Mouse (Mus musculus) heart, embryonic 13.5 days (tissue): ENCODE results near the gene Cacna1d. TPM values are rescaled to one million over a fixed set of nuclear protein-coding genes. Genes with fewer than 3 reads are reported as not detected.

Experiments
- ATAC-seq: fragments of 200-750 bp; cut with Nextera tagmentation; 2 replicates; pipeline ENCODE4 v1.8.0; 2017; ENCODE audit warnings: moderate TSS enrichment; ENCODE audit not compliant: insufficient number of reproducible peaks, low FRiP score, low TSS enrichment; ENCODE audit errors: extremely low read depth
- H3K27ac ChIP-seq: fragments of 300-500 bp; sonication (generic); replicated peaks from 2 replicates; pipeline ENCODE4 v1.5.1; 2015; ENCODE audit warnings: moderate library complexity, mild to moderate bottlenecking, inconsistent platforms
- H3K27me3 ChIP-seq: fragments of 300-500 bp; sonication (generic); replicated peaks from 2 replicates; pipeline ENCODE4 v1.6.1; 2015; ENCODE audit warnings: mild to moderate bottlenecking, inconsistent platforms
- H3K36me3 ChIP-seq: fragments of 300-500 bp; sonication (generic); 2 replicates; pipeline ENCODE4 v1.6.1; 2015; ENCODE audit warnings: mild to moderate bottlenecking, inconsistent platforms
- H3K4me1 ChIP-seq: fragments of 300-500 bp; sonication (generic); 2 replicates; pipeline ENCODE4 v1.6.1; 2015; ENCODE audit warnings: inconsistent platforms
- H3K4me2 ChIP-seq: fragments of 300-500 bp; sonication (generic); 2 replicates; pipeline ENCODE4 v1.6.1; 2015; ENCODE audit warnings: inconsistent platforms, mild to moderate bottlenecking, moderate library complexity
- H3K4me3 ChIP-seq: fragments of 300-500 bp; sonication (generic); 2 replicates; pipeline ENCODE4 v1.5.1; 2015; ENCODE audit warnings: moderate library complexity, mild to moderate bottlenecking, inconsistent platforms
- H3K9ac ChIP-seq: fragments of 300-500 bp; sonication (generic); 2 replicates; pipeline ENCODE4 v1.6.1; 2015; ENCODE audit warnings: inconsistent platforms, mild to moderate bottlenecking, moderate library complexity
- H3K9me3 ChIP-seq: fragments of 300-500 bp; sonication (generic); 2 replicates; pipeline ENCODE4 v1.6.1; 2016; ENCODE audit warnings: inconsistent platforms
- WGBS: fragments of 180-500 bp; shearing (Covaris S2); methylation state at CpG from one replicate; pipeline ENCODE4 v1.1.7; 2015; ENCODE audit warnings: mixed read lengths; 5-methylcytosine and 5-hydroxymethylcytosine counted together
- polyA plus RNA-seq: library from polyadenylated mRNA; unstranded; fragments of >200 nt; fragmentation: Nextera tagmentation; extraction: Ambion mirVana; gene quantifications from 2 replicates; pipeline ENCODE4 v1.2.1, GENCODE M21; 2015

Cacna1d gene
- 7.3 and 8.0 TPM in 2 replicates for polyA plus RNA-seq

DNA sequence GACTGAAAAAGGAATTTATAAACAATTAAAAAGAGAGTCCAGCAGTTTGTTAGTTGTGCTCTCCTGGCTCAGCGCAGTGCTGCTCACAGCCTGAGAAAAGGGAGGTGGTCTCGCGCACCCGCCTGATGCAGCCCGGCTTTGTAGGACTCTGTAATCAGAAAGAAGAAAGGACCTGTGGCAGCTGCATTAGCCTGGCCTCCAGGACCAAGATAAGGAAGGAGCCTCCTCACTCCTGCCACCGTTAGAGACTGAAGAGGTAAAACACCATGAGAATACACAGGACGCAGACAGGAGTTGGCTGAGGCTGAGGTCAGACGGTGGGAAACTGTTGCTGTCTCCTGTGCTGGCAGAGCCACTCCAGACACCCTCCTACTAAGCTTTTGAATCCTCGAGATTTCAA, at the start of gene Cacna1d:
Cacna1d (minus strand) TSS at position 114 of the 400 bp plus-strand sequence.
- 32% methylated on average over 9 of the region's 9 CpGs for WGBS
- Histone ChIP-seq H3K27me3 (no peaks in the 10 kb centered on the region), H3K4me3 (peak within 1 kb of the TSS; percentile 44), H3K27ac (peak within 1 kb of the TSS; percentile 84), H3K9ac (peak within 1 kb of the TSS; percentile 71), H3K9me3 (no peaks in the 10 kb centered on the region), H3K36me3 (peaks cover 58% of the 10 kb centered on the region), H3K4me2 (peak within 1 kb of the TSS; percentile 60), H3K4me1 (peaks cover 58% of the 10 kb centered on the region)
- peak; percentile 51; the same call in 1 of the 2 replicates for ATAC-seq

DNA sequence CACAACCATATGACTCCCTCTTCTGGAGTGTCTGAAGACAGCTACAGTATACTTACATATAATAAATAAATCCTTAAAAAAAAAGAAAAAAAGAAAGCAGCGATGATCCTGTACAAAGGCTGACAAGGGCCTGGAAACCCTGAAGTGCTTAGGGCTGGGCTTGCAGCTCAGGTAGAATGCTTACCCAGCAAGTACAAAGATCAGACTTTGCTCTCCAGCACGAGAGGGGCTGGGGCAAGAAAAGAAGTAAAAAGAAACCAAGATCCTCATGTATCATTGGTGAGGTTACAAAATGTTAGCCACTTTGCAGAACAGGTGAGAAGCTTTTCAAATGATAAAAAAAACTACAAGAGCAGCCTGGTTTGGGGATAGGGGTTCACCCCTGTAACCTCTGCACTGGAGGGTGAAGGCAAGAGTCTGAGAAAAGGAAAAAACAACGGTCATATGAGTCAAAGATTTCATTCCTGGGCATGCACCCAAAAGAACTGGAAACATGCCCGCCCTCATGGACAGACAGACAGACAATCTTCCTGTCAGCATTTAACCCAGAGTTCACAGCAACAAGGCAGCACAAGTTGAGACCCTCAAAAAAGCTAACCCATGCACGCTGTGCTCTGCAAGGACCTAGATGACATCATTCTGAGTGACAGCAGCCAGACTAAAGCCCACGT, 42.7 kb upstream of the Cacna1d start:
- Histone ChIP-seq H3K9ac (no peak overlapping the region), H3K36me3 (no peaks in the 10 kb centered on the region), H3K27me3 (no peaks in the 10 kb centered on the region), H3K4me1 (peaks cover 15% of the 10 kb centered on the region), H3K9me3 (no peaks in the 10 kb centered on the region), H3K27ac (no peak overlapping the region), H3K4me2 (no peak overlapping the region), H3K4me3 (no peak overlapping the region)
- no peak for ATAC-seq
- whole genome bisulfite sequencing = 69% methylated on average over 6 of the region's 6 CpGs

DNA sequence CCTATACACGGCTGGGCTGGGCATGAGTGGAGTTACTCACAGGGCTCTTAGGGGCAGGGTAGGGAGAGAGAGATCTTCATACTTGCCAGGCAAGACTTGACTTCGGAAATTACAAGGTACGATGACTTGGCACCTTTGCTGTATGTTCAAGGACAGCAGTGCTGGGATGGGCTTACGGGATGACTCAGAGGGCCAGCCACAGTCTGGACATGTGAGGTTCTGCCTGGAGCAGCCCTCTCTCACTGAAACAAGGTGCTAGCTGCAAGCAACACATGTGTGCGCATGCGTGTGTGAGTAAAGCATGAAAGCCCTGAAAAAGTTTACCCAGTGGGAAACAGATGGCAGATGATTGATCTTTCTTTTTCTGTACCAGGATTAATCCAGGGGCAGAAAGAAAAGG, 40.6 kb upstream of the Cacna1d start:
- ATAC-seq = peak; percentile 25; the same call in 1 of the 2 replicates
- H3K9ac ChIP-seq = no peak overlapping the region
- no peak overlapping the region for H3K4me2 ChIP-seq
- WGBS = 85% methylated on average over 6 of the region's 6 CpGs
- no peaks in the 10 kb centered on the region for H3K9me3 ChIP-seq
- peaks cover 15% of the 10 kb centered on the region for H3K4me1 ChIP-seq
- H3K4me3 ChIP-seq = no peak overlapping the region
- peaks cover 14% of the 10 kb centered on the region for H3K36me3 ChIP-seq
- H3K27ac ChIP-seq = no peak overlapping the region
- no peaks in the 10 kb centered on the region for H3K27me3 ChIP-seq

DNA sequence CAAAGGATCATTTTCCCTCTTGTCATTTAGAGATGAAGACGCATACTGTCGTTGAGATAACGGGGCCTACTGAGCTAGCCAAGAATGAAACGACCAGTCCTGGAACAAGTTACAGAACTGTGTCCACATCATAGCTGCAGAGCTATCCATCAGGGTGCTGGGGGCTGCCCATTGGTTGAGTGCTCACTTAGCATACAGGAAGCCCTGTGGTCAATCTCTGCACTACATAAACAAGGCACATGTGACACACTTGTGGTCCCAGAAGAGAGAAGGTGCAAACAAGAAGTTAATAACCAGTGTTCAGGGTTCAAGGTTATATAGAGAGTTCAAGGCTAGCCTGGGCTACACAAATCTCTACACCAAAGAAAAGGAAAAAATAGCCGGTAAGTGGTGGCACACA, 40.2 kb upstream of the Cacna1d start:
- Histone ChIP-seq H3K27ac (no peak overlapping the region), H3K9ac (no peak overlapping the region), H3K4me3 (no peak overlapping the region), H3K4me2 (no peak overlapping the region), H3K36me3 (peaks cover 19% of the 10 kb centered on the region), H3K4me1 (peaks cover 15% of the 10 kb centered on the region), H3K9me3 (no peaks in the 10 kb centered on the region), H3K27me3 (no peaks in the 10 kb centered on the region)
- 80% methylated on average over 5 of the region's 5 CpGs for WGBS
- no peak for ATAC-seq

DNA sequence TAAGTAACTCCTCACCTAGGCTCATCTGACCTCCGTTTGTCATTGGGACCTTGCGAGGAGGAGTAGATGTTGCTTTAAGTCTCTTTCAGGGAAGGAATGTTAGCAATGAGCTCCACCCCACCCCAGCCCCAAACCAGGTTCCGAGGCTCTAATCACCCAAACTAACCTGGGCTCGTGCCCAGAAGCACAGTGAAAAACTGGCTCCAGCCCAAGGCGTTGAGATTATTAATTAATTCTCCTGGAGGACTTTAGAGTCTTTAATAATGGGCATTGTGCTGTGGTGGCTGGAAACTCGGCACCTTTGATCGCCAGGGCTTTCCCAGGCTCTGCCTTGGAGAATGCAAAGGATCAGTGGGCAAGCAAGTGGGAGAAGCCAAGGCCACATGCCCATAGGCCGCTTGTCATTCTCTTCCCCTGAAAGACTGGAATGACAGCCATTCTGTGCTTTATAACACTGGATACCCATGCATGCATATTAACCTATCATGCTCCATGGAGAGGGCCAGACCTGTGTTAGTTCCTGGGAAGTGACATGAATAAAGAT, 39.5 kb upstream of the Cacna1d start:
- Histone ChIP-seq H3K4me2 (peak overlapping the region; percentile 20), H3K4me3 (no peak overlapping the region), H3K27ac (peak overlapping the region; percentile 48), H3K4me1 (peaks cover 15% of the 10 kb centered on the region), H3K9ac (no peak overlapping the region), H3K27me3 (no peaks in the 10 kb centered on the region), H3K9me3 (no peaks in the 10 kb centered on the region), H3K36me3 (peaks cover 25% of the 10 kb centered on the region)
- no peak for ATAC-seq
- WGBS = 55% methylated on average over 8 of the region's 8 CpGs

DNA sequence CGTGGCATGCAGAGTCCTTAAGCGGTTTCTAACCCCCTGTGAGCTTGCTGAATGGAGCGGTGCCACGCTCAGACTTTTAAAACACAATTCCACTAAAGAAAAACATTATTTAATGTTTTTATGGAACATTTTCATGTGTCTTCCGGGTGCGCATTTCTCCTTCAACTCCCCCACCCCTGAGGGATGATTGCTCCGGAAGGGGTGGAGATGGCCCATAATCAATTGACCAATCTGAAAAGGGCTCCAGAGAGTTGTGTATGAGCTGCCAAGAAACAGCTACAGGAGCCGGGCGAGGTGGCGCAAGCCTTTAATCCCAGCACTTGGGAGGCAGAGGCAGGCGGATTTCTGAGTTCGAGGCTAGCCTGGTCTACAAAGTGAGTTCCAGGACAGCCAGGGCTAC, 38.2 kb upstream of the Cacna1d start:
- H3K36me3 ChIP-seq = peaks cover 39% of the 10 kb centered on the region
- H3K9me3 ChIP-seq = no peaks in the 10 kb centered on the region
- H3K4me2 ChIP-seq = no peak overlapping the region
- ATAC-seq = no peak
- WGBS = 91% methylated on average over 12 of the region's 12 CpGs
- no peak overlapping the region for H3K9ac ChIP-seq
- no peak overlapping the region for H3K27ac ChIP-seq
- H3K27me3 ChIP-seq = no peaks in the 10 kb centered on the region
- H3K4me3 ChIP-seq = no peak overlapping the region
- H3K4me1 ChIP-seq = peaks cover 24% of the 10 kb centered on the region

DNA sequence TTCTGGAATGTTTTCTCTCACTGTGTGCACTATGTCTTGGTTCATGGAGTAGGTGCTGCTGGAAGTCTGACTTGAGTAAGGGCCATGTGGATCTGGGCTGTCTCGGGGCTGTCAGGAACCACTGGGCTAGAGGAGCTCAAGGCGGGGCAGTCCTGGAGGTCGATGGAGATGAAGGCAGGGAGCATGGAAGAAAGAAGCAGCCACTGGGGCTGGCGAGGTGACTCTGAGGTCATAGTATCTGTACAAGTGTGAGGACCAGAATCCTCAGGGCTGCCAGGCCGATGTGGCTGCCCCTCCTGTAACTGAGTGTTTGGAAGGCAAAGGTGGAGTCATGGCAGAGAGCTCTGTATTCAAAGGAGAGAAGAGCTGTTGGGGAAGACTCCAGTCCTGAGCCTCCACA, 37.7 kb upstream of the Cacna1d start:
- peaks cover 44% of the 10 kb centered on the region for H3K36me3 ChIP-seq
- peaks cover 24% of the 10 kb centered on the region for H3K4me1 ChIP-seq
- H3K9ac ChIP-seq = no peak overlapping the region
- no peak overlapping the region for H3K4me3 ChIP-seq
- H3K27me3 ChIP-seq = no peaks in the 10 kb centered on the region
- H3K4me2 ChIP-seq = no peak overlapping the region
- WGBS = 59% methylated on average over 5 of the region's 5 CpGs
- H3K27ac ChIP-seq = no peak overlapping the region
- no peaks in the 10 kb centered on the region for H3K9me3 ChIP-seq
- no peak for ATAC-seq

DNA sequence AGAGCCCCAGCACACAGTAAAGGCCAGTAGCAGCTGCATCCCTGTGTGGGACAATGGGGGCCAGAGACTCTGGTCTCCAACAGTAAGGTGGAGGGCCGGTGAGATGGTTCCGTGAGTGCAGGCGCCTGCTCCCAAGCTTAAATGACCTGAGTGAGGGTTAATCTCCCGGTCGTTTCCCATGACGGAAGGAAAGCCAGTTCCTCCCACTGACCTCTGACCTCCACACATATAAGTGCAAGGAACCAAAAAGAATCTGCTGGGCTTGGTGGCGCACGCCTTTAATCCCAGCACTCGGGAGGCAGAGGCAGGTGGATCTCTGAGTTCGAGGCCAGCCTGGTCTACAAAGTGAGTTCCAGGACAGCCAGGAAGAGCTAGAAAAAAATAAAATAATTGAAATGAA, 37.1 kb upstream of the Cacna1d start:
- no peak for ATAC-seq
- Histone ChIP-seq H3K4me3 (no peak overlapping the region), H3K27ac (no peak overlapping the region), H3K36me3 (peaks cover 49% of the 10 kb centered on the region), H3K27me3 (no peaks in the 10 kb centered on the region), H3K4me1 (peaks cover 24% of the 10 kb centered on the region), H3K4me2 (no peak overlapping the region), H3K9me3 (no peaks in the 10 kb centered on the region), H3K9ac (no peak overlapping the region)
- 91% methylated on average over 10 of the region's 10 CpGs for WGBS

DNA sequence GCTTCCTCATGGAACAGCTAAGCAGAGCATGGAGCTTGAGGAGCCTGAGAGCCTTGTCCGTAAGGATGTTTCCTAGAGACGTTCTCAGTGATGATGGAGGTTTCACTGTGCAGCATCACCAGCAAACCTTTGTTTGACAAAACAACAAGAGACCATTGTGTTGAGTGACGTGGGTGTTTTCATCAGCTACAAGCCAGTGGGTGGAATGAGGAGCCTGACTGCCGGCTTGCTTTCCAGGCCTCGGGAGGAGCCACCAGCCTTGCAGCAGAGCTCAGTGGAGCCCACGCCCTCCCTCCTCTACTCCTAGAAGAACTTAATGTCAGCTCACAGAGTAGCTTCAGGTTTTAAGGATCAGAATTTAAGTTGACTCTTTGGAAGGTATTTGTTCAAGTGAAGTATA, 32.1 kb upstream of the Cacna1d start:
- H3K9me3 ChIP-seq = no peaks in the 10 kb centered on the region
- H3K4me2 ChIP-seq = no peak overlapping the region
- no peak overlapping the region for H3K9ac ChIP-seq
- H3K4me1 ChIP-seq = peaks cover 10% of the 10 kb centered on the region
- H3K36me3 ChIP-seq = peaks cover 98% of the 10 kb centered on the region
- H3K27ac ChIP-seq = no peak overlapping the region
- no peak overlapping the region for H3K4me3 ChIP-seq
- 76% methylated on average over 6 of the region's 6 CpGs for WGBS
- H3K27me3 ChIP-seq = no peaks in the 10 kb centered on the region
- ATAC-seq = no peak

DNA sequence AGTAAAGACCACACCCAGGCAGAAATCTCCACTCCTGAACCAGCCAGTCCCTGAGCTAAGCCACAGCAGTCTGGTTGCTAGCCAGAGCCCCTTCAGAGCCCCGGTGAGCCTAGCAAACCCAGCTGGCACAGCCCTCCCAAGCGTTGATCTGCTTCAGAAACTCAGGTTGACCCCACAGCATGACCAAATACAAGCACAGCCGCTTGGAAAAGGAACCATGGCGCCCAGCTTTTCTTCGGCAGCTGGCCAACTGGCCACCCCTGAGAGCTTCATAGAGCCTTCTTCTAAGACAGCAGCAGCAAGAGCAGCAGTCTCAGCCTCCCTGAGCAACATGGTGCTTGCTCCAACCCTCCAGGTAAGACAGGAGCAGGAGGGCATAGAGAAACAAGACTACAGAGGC, 28.1 kb upstream of the Cacna1d start:
- Histone ChIP-seq H3K9ac (no peak overlapping the region), H3K9me3 (no peaks in the 10 kb centered on the region), H3K4me2 (no peak overlapping the region), H3K27ac (no peak overlapping the region), H3K4me3 (no peak overlapping the region), H3K27me3 (no peaks in the 10 kb centered on the region), H3K36me3 (peaks cover 79% of the 10 kb centered on the region), H3K4me1 (peaks cover 4% of the 10 kb centered on the region)
- WGBS = 92% methylated on average over 5 of the region's 5 CpGs
- no peak for ATAC-seq

DNA sequence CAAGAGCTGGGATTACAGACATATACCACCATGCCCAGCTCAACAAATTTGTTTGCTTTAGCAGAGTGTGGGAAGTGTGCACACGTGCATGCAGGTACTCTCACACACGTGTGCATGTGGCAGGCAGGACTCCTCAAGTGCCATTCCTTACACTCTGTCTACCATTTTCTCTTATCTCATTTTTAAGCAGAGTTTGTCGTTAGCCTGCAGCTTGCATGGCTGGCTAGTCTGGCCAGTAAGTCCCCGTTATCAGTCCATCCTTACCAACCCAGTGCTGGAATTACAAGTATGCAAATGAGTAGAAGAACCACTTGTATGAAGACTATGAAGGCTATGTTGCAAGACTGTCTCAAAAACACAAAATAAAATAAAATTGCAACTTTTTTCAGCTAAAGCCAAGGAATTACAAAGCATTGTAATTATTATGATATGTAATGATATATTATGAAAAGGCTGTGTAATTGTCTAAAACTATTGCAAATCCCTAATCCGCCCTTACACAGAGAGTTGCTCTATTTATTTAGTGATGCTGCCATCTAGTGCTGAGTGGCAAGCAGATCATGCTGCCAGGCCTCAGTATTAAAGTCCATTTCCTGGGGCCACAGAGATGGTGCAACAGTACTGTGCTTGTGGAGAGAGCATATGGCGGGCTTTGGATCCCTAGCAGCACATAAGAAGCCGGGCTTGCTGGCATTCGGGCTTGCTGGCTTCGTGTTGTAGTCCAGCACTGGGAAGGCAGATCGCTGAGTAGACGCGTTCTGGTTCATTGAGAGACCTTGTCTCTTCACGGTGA, 24.9 kb upstream of the Cacna1d start:
- no peaks in the 10 kb centered on the region for H3K9me3 ChIP-seq
- H3K36me3 ChIP-seq = peaks cover 75% of the 10 kb centered on the region
- ATAC-seq = no peak
- no peaks in the 10 kb centered on the region for H3K27me3 ChIP-seq
- H3K27ac ChIP-seq = no peak overlapping the region; the same call in 1 of the 2 replicates
- WGBS = 65% methylated on average over 13 of the region's 13 CpGs
- H3K4me1 ChIP-seq = peaks cover 11% of the 10 kb centered on the region
- no peak overlapping the region for H3K9ac ChIP-seq
- H3K4me3 ChIP-seq = no peak overlapping the region
- H3K4me2 ChIP-seq = no peak overlapping the region
